Mouse (Mus musculus) intestine, embryonic 16.5 days (tissue): Measurements from ENCODE around the gene 4930590J08Rik. TPM values are rescaled to one million over a fixed set of nuclear protein-coding genes. Genes with fewer than 3 reads are reported as not detected.
"Not testable (repeated sequence)": the region's sequence is repeated elsewhere in the genome, so short reads cannot be mapped to it uniquely, and the experiment has no call there.

ENCODE experiments used
- ATAC-seq: fragments of 200-750 bp; cut with Nextera tagmentation; 2 replicates; pipeline ENCODE4 v1.8.0; 2017; ENCODE audit warnings: moderate TSS enrichment, moderate library complexity
- H3K27ac ChIP-seq: fragments of 300-500 bp; sonication (generic); 2 replicates; pipeline ENCODE4 v1.5.1; 2014; ENCODE audit warnings: mild to moderate bottlenecking, low read length
- H3K27me3 ChIP-seq: fragments of 300-500 bp; sonication (generic); replicated peaks from 2 replicates; pipeline ENCODE4 v1.6.1; 2014; ENCODE audit warnings: low read length, control low read depth, mixed read lengths; ENCODE audit not compliant: control insufficient read depth, insufficient read depth
- H3K36me3 ChIP-seq: fragments of 300-500 bp; sonication (generic); 2 replicates; pipeline ENCODE4 v1.6.1; 2014; ENCODE audit warnings: low read length, control low read depth; ENCODE audit not compliant: control insufficient read depth, insufficient read depth
- H3K4me1 ChIP-seq: fragments of 300-500 bp; sonication (generic); 2 replicates; pipeline ENCODE4 v1.6.1; 2014; ENCODE audit warnings: low read length, control low read depth, mixed read lengths; ENCODE audit not compliant: control insufficient read depth, insufficient read depth
- H3K4me2 ChIP-seq: fragments of 300-500 bp; sonication (generic); 2 replicates; pipeline ENCODE4 v1.6.1; 2014; ENCODE audit warnings: low read depth, low read length, control low read depth
- H3K4me3 ChIP-seq: fragments of 300-500 bp; sonication (generic); 2 replicates; pipeline ENCODE4 v1.5.1; 2014; ENCODE audit warnings: mild to moderate bottlenecking, low read length
- H3K9ac ChIP-seq: fragments of 300-500 bp; sonication (generic); 2 replicates; pipeline ENCODE4 v1.6.1; 2014; ENCODE audit warnings: low read depth, low read length
- H3K9me3 ChIP-seq: fragments of 300-500 bp; sonication (generic); 2 replicates; pipeline ENCODE4 v1.6.1; 2016; ENCODE audit warnings: low read length, control low read depth; ENCODE audit not compliant: control insufficient read depth
- WGBS: fragments of 180-500 bp; shearing (Covaris S2); extraction: QIAGEN DNeasy Blood & Tissue Kit; methylation state at CpG from one replicate; pipeline ENCODE4 v1.1.7; 2014; 5-methylcytosine and 5-hydroxymethylcytosine counted together
- polyA plus RNA-seq: library from polyadenylated mRNA; unstranded; fragments of >200 nt; fragmentation: Nextera tagmentation; extraction: Ambion mirVana; gene quantifications from 2 replicates; pipeline ENCODE4 v1.2.1, GENCODE M21; 2015

Gene 4930590J08Rik
- polyA plus RNA-seq, 1 experiment from 2014 or later: 0.17 TPM

DNA sequence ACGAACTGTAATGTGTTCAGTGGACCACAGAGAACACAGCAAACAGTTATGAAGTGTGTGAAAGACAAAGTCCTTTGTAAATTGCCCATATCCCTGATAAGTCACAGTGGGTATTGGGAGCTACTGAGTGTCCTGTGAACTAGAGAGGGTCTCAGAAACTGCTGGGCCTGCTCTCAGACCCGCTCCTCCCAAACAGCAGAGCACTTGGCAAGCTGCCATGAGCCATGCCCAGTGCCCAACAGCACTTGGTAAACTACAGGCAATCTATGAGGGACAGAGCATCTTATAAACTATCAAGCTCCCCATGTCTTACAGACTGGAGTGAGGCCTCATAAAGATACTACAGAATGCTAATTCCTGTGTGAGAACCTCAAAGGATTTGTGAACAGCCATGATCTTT, 45.8 kb downstream of the 4930590J08Rik start:
- Histone ChIP-seq H3K9me3 (no peaks in the 10 kb centered on the region), H3K36me3 (no peaks in the 10 kb centered on the region), H3K27me3 (no peaks in the 10 kb centered on the region), H3K4me1 (no peaks in the 10 kb centered on the region), H3K27ac (no peak overlapping the region), H3K4me2 (no peak overlapping the region), H3K4me3 (no peak overlapping the region), H3K9ac (no peak overlapping the region)
- 74% methylated on average over 2 of the region's 2 CpGs for WGBS
- no peak for ATAC-seq

DNA sequence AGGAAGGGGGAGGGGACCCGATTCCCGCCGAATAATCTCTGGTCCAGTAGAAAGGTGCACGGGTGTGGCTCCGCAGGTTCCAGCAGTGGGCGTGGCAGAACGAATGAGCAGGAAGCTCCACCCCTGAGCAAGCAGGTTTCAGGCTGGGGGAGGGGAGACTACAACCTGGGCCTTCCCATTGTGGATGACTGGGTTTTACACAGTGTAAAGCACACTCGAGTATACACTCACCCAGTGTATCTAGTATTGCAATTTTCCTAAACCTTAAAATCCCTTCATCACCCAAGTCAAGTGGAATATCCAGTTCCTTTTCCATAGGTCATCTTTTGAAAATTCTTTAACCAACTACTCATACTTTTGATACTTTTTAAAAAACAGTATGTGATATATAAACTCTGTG, 55.4 kb downstream of the 4930590J08Rik start:
- not testable (repeated sequence) for H3K4me3 ChIP-seq, H3K9ac ChIP-seq, H3K4me2 ChIP-seq, H3K4me1 ChIP-seq, H3K9me3 ChIP-seq, H3K27me3 ChIP-seq, H3K36me3 ChIP-seq, H3K27ac ChIP-seq
- ATAC-seq: peak; percentile 68
- WGBS: 7% methylated on average over 3 of the region's 8 CpGs

DNA sequence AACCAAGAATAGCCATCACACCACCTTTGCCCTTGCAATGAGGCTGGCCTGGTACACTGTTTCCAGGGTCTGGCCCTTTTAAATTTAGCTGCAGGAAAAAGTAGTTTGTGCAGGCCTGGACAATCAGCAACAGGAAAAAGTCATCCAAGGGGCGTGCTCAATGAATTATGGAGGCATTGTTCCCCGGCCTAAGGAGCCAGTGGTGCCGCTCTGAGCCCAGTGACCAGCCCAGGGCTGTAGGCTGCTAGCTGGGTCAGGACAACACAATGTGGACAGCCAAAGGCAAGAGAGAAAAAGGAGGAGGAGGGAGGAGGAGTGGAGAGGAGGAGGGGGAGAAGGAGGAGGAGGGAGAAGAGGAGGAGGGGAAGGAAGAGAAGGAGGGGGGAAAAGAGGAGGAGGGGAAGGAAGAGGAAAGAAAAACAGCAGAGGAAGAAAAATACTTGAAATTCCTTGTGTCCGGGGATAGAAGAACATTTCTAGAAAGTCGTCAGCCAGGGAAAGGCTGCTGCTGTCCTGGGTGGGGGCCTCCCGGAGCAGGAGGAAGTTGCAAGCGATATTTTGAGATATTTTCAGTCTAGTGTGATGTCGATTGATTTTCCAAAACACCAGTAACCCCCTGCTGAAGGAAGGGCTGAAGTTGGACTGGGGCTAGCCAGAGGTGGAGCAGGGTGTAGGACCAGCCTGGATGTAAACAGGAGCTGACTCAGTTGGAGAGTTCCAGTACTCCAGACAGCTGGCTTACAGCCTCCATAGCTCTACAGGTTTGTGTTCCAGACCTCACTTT, 57.6 kb downstream of the 4930590J08Rik start:
- peak overlapping the region; percentile 67 for H3K27ac ChIP-seq
- peak; percentile 58 for ATAC-seq
- H3K4me3 ChIP-seq: no peak overlapping the region
- WGBS: 27% methylated on average over 8 of the region's 8 CpGs
- H3K36me3 ChIP-seq: no peaks in the 10 kb centered on the region
- no peaks in the 10 kb centered on the region for H3K4me1 ChIP-seq
- 0 out of 2 replicates have a peak overlapping the region, but pooled peaks have one; percentile 11 for H3K4me2 ChIP-seq
- H3K9me3 ChIP-seq: no peaks in the 10 kb centered on the region
- H3K9ac ChIP-seq: no peak overlapping the region
- no peaks in the 10 kb centered on the region for H3K27me3 ChIP-seq

DNA sequence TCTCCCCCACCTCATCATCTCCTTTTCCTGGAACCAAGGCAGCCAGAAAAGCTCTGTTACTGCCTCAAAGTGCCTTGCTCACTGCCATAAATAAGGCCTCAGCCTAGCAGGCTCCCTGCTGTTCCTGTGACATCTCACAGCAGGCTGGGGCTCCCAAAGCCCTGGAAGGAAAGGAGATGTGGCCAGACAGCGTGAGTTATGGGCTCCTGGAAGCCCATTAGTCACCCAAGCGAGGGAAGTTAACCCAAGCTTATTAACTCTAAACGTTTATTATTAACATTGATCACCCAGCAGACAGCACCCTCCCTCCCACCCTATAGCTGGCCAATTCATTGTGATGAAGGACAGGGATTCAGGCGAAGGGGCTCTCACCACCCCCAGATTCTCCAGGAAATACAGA, 60.8 kb downstream of the 4930590J08Rik start:
- peak; percentile 41; the same call in 1 of the 2 replicates for ATAC-seq
- WGBS: 13% methylated on average over 4 of the region's 4 CpGs
- Histone ChIP-seq H3K9me3 (no peaks in the 10 kb centered on the region), H3K4me3 (no peak overlapping the region), H3K36me3 (no peaks in the 10 kb centered on the region), H3K27me3 (no peaks in the 10 kb centered on the region), H3K27ac (no peak overlapping the region), H3K9ac (no peak overlapping the region), H3K4me2 (no peak overlapping the region), H3K4me1 (no peaks in the 10 kb centered on the region)

DNA sequence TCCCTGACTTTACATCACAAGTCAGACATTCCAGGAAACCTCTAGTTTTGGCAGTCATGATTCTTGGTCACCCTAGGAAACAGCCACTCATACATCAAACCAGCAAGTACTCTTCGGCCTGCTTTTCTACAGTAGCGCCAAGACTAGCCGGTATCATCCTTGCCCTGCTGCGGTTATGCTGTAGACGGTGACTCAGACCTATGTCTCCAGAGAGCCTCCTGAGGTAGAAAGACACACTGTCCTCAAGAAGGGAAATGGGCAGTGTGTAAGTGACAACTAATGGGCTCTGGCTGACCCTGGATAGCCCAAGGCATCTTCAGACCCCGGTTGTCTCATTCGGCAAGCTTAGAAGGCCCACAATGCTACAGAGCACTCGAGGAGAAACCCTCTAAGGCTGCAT, 62.5 kb downstream of the 4930590J08Rik start:
- Histone ChIP-seq H3K27ac (no peak overlapping the region), H3K4me1 (no peaks in the 10 kb centered on the region), H3K36me3 (no peaks in the 10 kb centered on the region), H3K4me3 (no peak overlapping the region), H3K9me3 (no peaks in the 10 kb centered on the region), H3K27me3 (no peaks in the 10 kb centered on the region), H3K4me2 (no peak overlapping the region), H3K9ac (no peak overlapping the region)
- no peak for ATAC-seq
- 82% methylated on average over 8 of the region's 8 CpGs for WGBS

DNA sequence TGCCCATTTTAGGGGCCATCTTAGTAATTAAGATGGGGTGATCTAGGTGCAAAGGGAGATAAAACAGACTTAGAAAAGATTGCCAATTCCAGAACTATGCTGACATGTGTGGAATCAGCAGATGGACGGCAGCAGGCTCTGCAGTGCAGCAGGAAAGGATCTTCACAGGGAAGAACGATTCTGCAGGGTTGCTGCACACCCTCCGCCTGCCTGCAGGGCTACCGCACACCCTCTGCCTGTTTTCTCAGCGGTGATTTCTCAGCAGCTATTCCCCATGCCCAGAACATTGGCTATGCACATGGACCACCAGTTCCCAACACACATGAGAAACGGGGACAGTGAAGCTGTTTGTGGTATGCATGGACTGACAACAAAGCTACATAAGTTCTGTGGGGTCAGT, 63.4 kb downstream of the 4930590J08Rik start:
- H3K4me1 ChIP-seq: no peaks in the 10 kb centered on the region
- no peak for ATAC-seq

DNA sequence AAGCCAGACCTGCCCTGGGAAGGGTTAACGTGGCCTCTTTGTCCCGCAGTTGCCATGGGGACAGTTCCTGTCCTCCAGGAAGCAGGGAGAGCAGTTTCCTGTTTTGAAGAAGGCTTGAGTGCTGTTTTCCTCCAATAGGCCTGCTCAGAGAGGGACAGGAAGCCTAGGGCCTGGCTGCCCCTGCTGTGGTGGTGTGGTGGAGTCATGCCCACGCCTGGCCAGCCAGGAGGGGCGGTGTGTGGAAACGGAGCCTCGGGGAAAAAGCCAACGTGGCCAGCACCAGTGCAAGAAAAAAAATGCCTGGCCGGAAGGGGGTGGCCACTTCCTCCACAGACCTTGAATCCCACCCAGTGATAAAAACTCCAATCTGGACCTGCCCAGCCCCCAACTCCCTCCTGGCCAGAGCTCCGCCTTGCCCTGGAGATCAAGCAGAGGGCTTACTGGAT, 69.6 kb downstream of the 4930590J08Rik start:
- 44% methylated on average over 9 of the region's 9 CpGs for WGBS
- Histone ChIP-seq H3K27ac (no peak overlapping the region), H3K4me3 (no peak overlapping the region), H3K9ac (no peak overlapping the region), H3K4me1 (0 out of 2 replicates have a peak, but pooled peaks cover 4% of the 10 kb centered on the region), H3K9me3 (no peaks in the 10 kb centered on the region), H3K4me2 (no peak overlapping the region), H3K36me3 (no peaks in the 10 kb centered on the region), H3K27me3 (0 out of 2 replicates have a peak, but pooled peaks cover 5% of the 10 kb centered on the region)
- ATAC-seq: peak; percentile 79

More for the DNA sequence above, 63.4 kb downstream of the 4930590J08Rik start:
- 44% methylated on average over 6 of the region's 6 CpGs for WGBS
- H3K4me2 ChIP-seq: no peak overlapping the region
- H3K9me3 ChIP-seq: no peaks in the 10 kb centered on the region
- no peaks in the 10 kb centered on the region for H3K27me3 ChIP-seq
- H3K27ac ChIP-seq: no peak overlapping the region
- no peak overlapping the region for H3K9ac ChIP-seq
- no peaks in the 10 kb centered on the region for H3K36me3 ChIP-seq
- no peak overlapping the region for H3K4me3 ChIP-seq

DNA sequence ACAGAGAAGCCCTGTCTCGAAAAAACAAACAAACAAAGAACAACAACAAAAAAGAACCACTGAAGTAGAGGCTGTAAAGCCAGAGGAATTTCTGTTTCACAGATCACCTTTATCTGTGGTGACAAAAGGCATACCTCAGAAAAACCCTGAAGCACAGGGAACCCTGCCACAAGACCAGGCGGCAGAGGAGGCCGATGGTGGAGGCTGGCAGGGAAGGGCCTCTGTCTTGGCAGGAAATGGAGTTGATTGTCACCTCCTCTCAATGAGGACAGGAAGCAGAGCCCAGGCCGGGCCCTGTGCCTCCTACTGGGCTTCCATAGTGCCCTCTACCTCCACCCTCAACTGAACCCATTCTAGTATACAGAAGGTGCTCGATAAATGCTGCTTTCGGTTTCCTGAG, 71.4 kb downstream of the 4930590J08Rik start:
- Histone ChIP-seq H3K27ac (no peak overlapping the region), H3K4me3 (no peak overlapping the region), H3K9ac (no peak overlapping the region), H3K4me2 (no peak overlapping the region), H3K4me1 (peaks cover 8% of the 10 kb centered on the region), H3K27me3 (peaks cover 15% of the 10 kb centered on the region), H3K36me3 (no peaks in the 10 kb centered on the region), H3K9me3 (no peaks in the 10 kb centered on the region)
- 74% methylated on average over 6 of the region's 6 CpGs for WGBS
- ATAC-seq: no peak

DNA sequence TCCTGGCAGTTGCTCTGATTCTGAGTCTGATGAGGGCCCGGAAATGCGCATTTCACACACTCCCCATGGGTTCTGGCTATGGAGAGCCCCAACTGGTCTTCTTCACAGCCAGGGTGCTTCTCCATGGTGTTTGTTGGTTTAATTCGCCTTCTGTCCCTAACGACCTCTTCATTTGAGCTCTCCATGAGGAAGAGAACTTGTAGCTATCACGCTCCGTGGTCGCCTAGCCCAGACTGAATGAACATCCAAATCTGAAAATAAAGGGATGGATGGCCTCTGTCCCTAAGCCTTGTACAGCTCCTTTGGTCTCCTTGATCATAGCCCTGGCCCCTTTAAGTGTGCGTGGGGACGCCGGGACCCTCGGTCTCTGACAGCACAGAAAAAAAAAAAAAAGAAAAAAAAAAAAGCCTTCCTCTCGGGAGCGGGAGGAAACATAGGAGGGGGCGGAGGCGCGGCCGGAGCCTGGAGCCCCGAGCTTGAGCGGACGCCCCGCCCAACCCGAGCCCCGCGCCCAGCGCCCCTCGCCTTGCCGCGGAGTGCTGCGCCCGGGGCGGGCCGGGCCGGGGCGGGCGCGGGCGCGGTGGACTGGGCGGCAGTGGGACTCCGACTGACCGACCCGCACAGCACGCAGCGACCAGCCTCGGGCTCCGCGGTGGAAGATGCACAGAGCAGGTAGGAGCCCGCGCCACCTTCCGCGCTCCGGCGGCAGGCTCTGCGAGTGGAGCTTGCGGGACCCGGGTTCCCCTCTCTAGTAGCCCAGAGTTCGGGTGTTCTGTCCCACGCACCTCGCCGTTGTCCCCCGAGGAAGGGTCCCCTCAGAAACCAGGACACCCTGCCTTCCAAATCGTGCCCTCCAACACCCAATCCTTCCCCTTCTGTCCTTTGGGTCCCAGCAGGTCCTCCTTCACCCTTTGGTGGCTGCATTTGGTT, 76.0 kb downstream of the 4930590J08Rik start, which contains the start of gene Fgd5:
Gene Fgd5 (plus strand): TSS at position 508 of the 930 bp plus-strand sequence.
- Histone ChIP-seq H3K36me3 (no peaks in the 10 kb centered on the region), H3K9ac (peak within 1 kb of the TSS; percentile 71), H3K27ac (no peak within 1 kb of the TSS), H3K4me1 (peaks cover 8% of the 10 kb centered on the region), H3K27me3 (peaks cover 34% of the 10 kb centered on the region), H3K4me3 (peak within 1 kb of the TSS; percentile 56), H3K9me3 (no peaks in the 10 kb centered on the region), H3K4me2 (peak within 1 kb of the TSS; percentile 94)
- WGBS: 2% methylated on average over 52 of the region's 62 CpGs
- ATAC-seq: peak; percentile 82
